Mouse (Mus musculus) kidney, postnatal 14 days (tissue): Measurements from ENCODE around the gene Dnajc22.

Experiments used
- DNase-seq: peaks from one replicate; pipeline ENCODE4 v3.0.0; 2022; ENCODE audit warnings: mixed read lengths

The Dnajc22 gene

GRCm38 (mm10) chr15:99087253-99088075, 5.5 kb upstream of the Dnajc22 start, which contains the start of gene C1ql4:
Gene C1ql4, minus strand, starts transcription at chr15:99087817.
- DNase-seq, result no peak

- peak; percentile 87 for DNase-seq
Measured at GRCm38 (mm10) chr15:99088292-99088691, 4.7 kb upstream of the Dnajc22 start.

GRCm38 (mm10) chr15:99089069-99089468, 3.9 kb upstream of the Dnajc22 start:
- DNase-seq, result no peak

- peak; percentile 46 for DNase-seq
Measured at GRCm38 (mm10) chr15:99093291-99094258, 605 bp downstream of the Dnajc22 start.

GRCm38 (mm10) chr15:99094631-99095270, 1.8 kb downstream of the Dnajc22 start:
- DNase-seq, result peak; percentile 36

- DNase-seq, result no peak
Measured at GRCm38 (mm10) chr15:99095356-99095755, 2.4 kb downstream of the Dnajc22 start.

- peak; percentile 39 for DNase-seq
Measured at GRCm38 (mm10) chr15:99096061-99096793, 3.3 kb downstream of the Dnajc22 start.

GRCm38 (mm10) chr15:99096831-99097500, 4.0 kb downstream of the Dnajc22 start:
- DNase-seq, result peak; percentile 66

GRCm38 (mm10) chr15:99097840-99098492, 5.0 kb downstream of the Dnajc22 start:
- DNase-seq, result peak; percentile 50

- DNase-seq, result no peak
Measured at GRCm38 (mm10) chr15:99098493-99098861, 5.5 kb downstream of the Dnajc22 start.

GRCm38 (mm10) chr15:99099139-99099556, 6.2 kb downstream of the Dnajc22 start:
- peak; percentile 88 for DNase-seq

GRCm38 (mm10) chr15:99099984-99100383, 7.0 kb downstream of the Dnajc22 start:
- no peak for DNase-seq

- no peak for DNase-seq
Measured at GRCm38 (mm10) chr15:99105238-99105637, 12.3 kb downstream of the Dnajc22 start.

GRCm38 (mm10) chr15:99107866-99108265, 14.9 kb downstream of the Dnajc22 start:
- DNase-seq, result no peak

- no peak for DNase-seq
Measured at GRCm38 (mm10) chr15:99111139-99111538, 18.2 kb downstream of the Dnajc22 start.

GRCm38 (mm10) chr15:99111809-99112208, 18.8 kb downstream of the Dnajc22 start:
- no peak for DNase-seq

- no peak for DNase-seq
Measured at GRCm38 (mm10) chr15:99112843-99113395, 19.9 kb downstream of the Dnajc22 start.

GRCm38 (mm10) chr15:99113396-99113975, 20.5 kb downstream of the Dnajc22 start:
- DNase-seq, result no peak

- DNase-seq, result no peak
Measured at GRCm38 (mm10) chr15:99114312-99115064, 21.5 kb downstream of the Dnajc22 start.

GRCm38 (mm10) chr15:99115065-99115423, 22.1 kb downstream of the Dnajc22 start:
- no peak for DNase-seq
